Mouse (Mus musculus) CH12.LX (cell line): Measurements from ENCODE around the gene Cspg4. TPM values are rescaled to one million over a fixed set of nuclear protein-coding genes. Genes with fewer than 3 reads are reported as not detected.

Experiments used
- DNase-seq: peaks from one replicate; pipeline ENCODE4 v3.0.0-alpha.2; 2013; ENCODE audit errors: extremely low read depth
- H3K27ac ChIP-seq: 2 replicates; pipeline ENCODE4 v1.5.1; 2012; ENCODE audit warnings: low read depth, mild to moderate bottlenecking, control low read depth, moderate library complexity; ENCODE audit not compliant: insufficient read depth
- H3K27me3 ChIP-seq: replicated peaks from 2 replicates; pipeline ENCODE3; 2012; ENCODE audit warnings: inconsistent platforms
- H3K36me3 ChIP-seq, 2 experiments: replicated peaks in 1 of 2; 2 replicates each; pipeline versions ENCODE3 to v1.6.1; 2012; ENCODE audit warnings: inconsistent platforms in 1 of 2, low read length in 1 of 2, mild to moderate bottlenecking in 1 of 2, mixed read lengths in 1 of 2, moderate library complexity in 1 of 2; ENCODE audit not compliant: control insufficient read depth in 1 of 2, insufficient read depth in 1 of 2
- H3K4me1 ChIP-seq, 2 experiments: 2 replicates each; pipeline ENCODE4 v1.6.1; 2012; ENCODE audit warnings: inconsistent platforms in 1 of 2, moderate library complexity in 1 of 2; ENCODE audit not compliant: insufficient read depth in 2 of 2, control insufficient read depth in 1 of 2
- H3K4me2 ChIP-seq: 2 replicates; pipeline ENCODE4 v1.6.1; 2012; ENCODE audit warnings: low read depth, mild to moderate bottlenecking, control low read depth; ENCODE audit not compliant: poor library complexity, insufficient read depth, severe bottlenecking
- H3K4me3 ChIP-seq, 3 experiments: fragments of 150-350 bp in 1 of 3; sonication (generic) in 1 of 3; replicated peaks in 1 of 3; 2 replicates each; pipeline versions ENCODE3 to v1.5.1; 2011 to 2012; ENCODE audit warnings: low read depth in 2 of 3, low read length in 2 of 3, mild to moderate bottlenecking in 2 of 3, moderate library complexity in 2 of 3, control low read depth in 1 of 3, improper control_type of control experiment in 1 of 3, inconsistent platforms in 1 of 3, mixed read lengths in 1 of 3; ENCODE audit not compliant: poor library complexity in 1 of 3
- H3K79me2 ChIP-seq: replicated peaks from 2 replicates; pipeline ENCODE4 v1.6.1; 2012; ENCODE audit warnings: mild to moderate bottlenecking, moderate library complexity; ENCODE audit not compliant: control insufficient read depth, poor library complexity, insufficient read depth, severe bottlenecking; ENCODE audit errors: extremely low read depth
- H3K9ac ChIP-seq: 2 replicates; pipeline ENCODE4 v1.6.1; 2012; ENCODE audit warnings: low read depth, mild to moderate bottlenecking, control low read depth, moderate library complexity; ENCODE audit not compliant: insufficient read depth
- H3K9me3 ChIP-seq: replicated peaks from 2 replicates; pipeline ENCODE3; 2012; ENCODE audit warnings: low read length, inconsistent platforms, mixed read lengths
- BHLHE40 ChIP-seq: IDR thresholded peaks from 2 replicates; pipeline ENCODE4 v1.6.1; 2011; ENCODE audit warnings: mild to moderate bottlenecking, low read depth, low read length, improper control_type of control experiment
- CHD1 ChIP-seq: IDR thresholded peaks from 2 replicates; pipeline ENCODE4 v1.6.1; 2012; ENCODE audit warnings: low read depth, low read length, improper control_type of control experiment, inconsistent platforms
- CTCF ChIP-seq, 2 experiments: IDR thresholded peaks in 1 of 2; conservative IDR thresholded peaks in 1 of 2; 2 replicates each; pipeline ENCODE4 v1.5.1; 2011 to 2012; ENCODE audit warnings: low read depth in 2 of 2, low read length in 2 of 2, improper control_type of control experiment in 1 of 2, inconsistent platforms in 1 of 2, mild to moderate bottlenecking in 1 of 2, moderate library complexity in 1 of 2
- E2F4 ChIP-seq: IDR thresholded peaks from 2 replicates; pipeline ENCODE4 v1.6.1; 2011; ENCODE audit warnings: low read depth, low read length, improper control_type of control experiment; ENCODE audit not compliant: insufficient replicate concordance
- ETS1 ChIP-seq: conservative IDR thresholded peaks from 2 replicates; pipeline ENCODE4 v1.6.1; 2012; ENCODE audit warnings: low read depth, mild to moderate bottlenecking, inconsistent platforms, low read length, improper control_type of control experiment, moderate library complexity
- HCFC1 ChIP-seq: IDR thresholded peaks from 2 replicates; pipeline ENCODE4 v1.6.1; 2012; ENCODE audit warnings: low read depth, mild to moderate bottlenecking, inconsistent platforms, low read length, improper control_type of control experiment
- IRF4 ChIP-seq: IDR thresholded peaks from 2 replicates; pipeline ENCODE4 v1.6.1; 2014; ENCODE audit warnings: low read depth, mild to moderate bottlenecking, inconsistent platforms, low read length, improper control_type of control experiment
- JUN ChIP-seq: IDR thresholded peaks from 2 replicates; pipeline ENCODE4 v1.6.1; 2011; ENCODE audit warnings: low read depth, mild to moderate bottlenecking, low read length, improper control_type of control experiment, moderate library complexity; ENCODE audit not compliant: insufficient read depth
- JUND ChIP-seq: conservative IDR thresholded peaks from 2 replicates; pipeline ENCODE4 v1.6.1; 2011; ENCODE audit warnings: low read depth, low read length, improper control_type of control experiment
- KAT2A ChIP-seq: IDR thresholded peaks from 2 replicates; pipeline ENCODE4 v1.6.1; 2012; ENCODE audit warnings: low read length, improper control_type of control experiment, inconsistent platforms; ENCODE audit not compliant: insufficient replicate concordance
- MAZ ChIP-seq: IDR thresholded peaks from 2 replicates; pipeline ENCODE4 v1.6.1; 2012; ENCODE audit warnings: low read depth, mild to moderate bottlenecking, inconsistent platforms, low read length, improper control_type of control experiment, moderate library complexity
- MXI1 ChIP-seq: IDR thresholded peaks from 2 replicates; pipeline ENCODE4 v1.6.1; 2011; ENCODE audit warnings: mild to moderate bottlenecking, low read depth, low read length, improper control_type of control experiment
- NELFE ChIP-seq: IDR thresholded peaks from 2 replicates; pipeline ENCODE4 v1.6.1; 2011; ENCODE audit warnings: low read depth, low read length, improper control_type of control experiment
- PAX5 ChIP-seq: IDR thresholded peaks from 2 replicates; pipeline ENCODE4 v1.6.1; 2012; ENCODE audit warnings: low read length, inconsistent platforms, mixed read lengths
- POLR2A ChIP-seq: IDR thresholded peaks from 2 replicates; pipeline ENCODE4 v1.6.1; 2011; ENCODE audit warnings: low read depth, mild to moderate bottlenecking, improper control_type of control experiment, low read length
- SIN3A ChIP-seq: IDR thresholded peaks from 2 replicates; pipeline ENCODE4 v1.6.1; 2012; ENCODE audit warnings: low read length, improper control_type of control experiment, inconsistent platforms
- SMC3 ChIP-seq: IDR thresholded peaks from 2 replicates; pipeline ENCODE4 v1.6.1; 2011; ENCODE audit warnings: low read depth, low read length, improper control_type of control experiment
- TCF12 ChIP-seq: IDR thresholded peaks from 2 replicates; pipeline ENCODE4 v1.6.1; 2014; ENCODE audit warnings: low read depth, mild to moderate bottlenecking, inconsistent platforms, low read length, improper control_type of control experiment
- USF2 ChIP-seq: conservative IDR thresholded peaks from 2 replicates; pipeline ENCODE4 v1.6.1; 2011; ENCODE audit warnings: low read depth, low read length, improper control_type of control experiment
- ZMIZ1 ChIP-seq: IDR thresholded peaks from 2 replicates; pipeline ENCODE4 v1.6.1; 2012; ENCODE audit warnings: low read depth, mild to moderate bottlenecking, inconsistent platforms, low read length, improper control_type of control experiment
- dilution Hi-C: fragments of 300-500 bp; cut with MboI; formaldehyde crosslinking; loops from 2 replicates; pipeline ENCODE4 v1.14.3; 2020; ENCODE audit warnings: low sequenced_read_pairs; ENCODE audit not compliant: extremely low pct_unique_long_range_greater_than_20kb, extremely low pct_ligation_motif_present
- in situ Hi-C: fragments of 300-500 bp; cut with MboI; formaldehyde crosslinking; loops from 3 replicates; pipeline ENCODE4 v1.14.3; 2019; ENCODE audit warnings: low sequenced_read_pairs, low pct_ligation_motif_present, low pct_unique_long_range_greater_than_20kb, mixed read lengths
- polyA plus RNA-seq: library from polyadenylated mRNA; unstranded; fragments of >175 nt; gene quantifications from 2 replicates; pipeline ENCODE4 v1.2.1, GENCODE M21; 2012; ENCODE audit warnings: low read depth; ENCODE audit not compliant: insufficient read length
- total RNA-seq, 2 experiments: library from RNA; depleted of rRNA; stranded (reverse); fragments of 300-350 nt in 1 of 2; fragments of >200 nt in 1 of 2; gene quantifications; 2 replicates each; pipeline ENCODE4 v1.2.3; 2012 to 2014

Gene Cspg4
- total and polyA plus RNA-seq, 3 experiments = 0.06 to 0.08 TPM; not detected in 1

DNA sequence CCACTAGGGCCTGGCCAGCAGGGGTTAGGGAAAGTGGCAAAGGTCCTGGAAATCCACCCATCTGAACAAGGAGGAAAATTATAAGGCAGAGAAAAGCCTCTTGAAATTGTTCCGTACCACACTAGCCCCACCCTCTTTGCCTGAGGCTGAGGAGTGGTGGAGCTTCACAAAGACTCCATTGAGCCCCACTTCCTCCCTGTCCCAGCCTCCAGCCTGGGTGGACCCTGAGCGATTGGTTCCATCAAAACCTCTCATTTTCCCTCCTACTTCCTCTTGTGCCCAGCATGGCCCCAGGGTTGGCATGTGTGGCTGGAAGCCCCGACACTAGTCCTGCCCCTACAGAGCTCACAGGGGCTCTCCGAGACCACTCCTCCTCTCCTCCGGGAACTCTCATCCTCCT is 12.5 kb downstream of the Cspg4 start:
- in situ Hi-C loops = no loop called here
- dilution Hi-C loops = no loop called here
- Histone ChIP-seq H3K9ac (no peak overlapping the region), H3K27ac (no peak overlapping the region), H3K4me3 (no peak overlapping the region), H3K27me3 (peaks cover 74% of the 10 kb centered on the region), H3K79me2 (no peaks in the 10 kb centered on the region), H3K9me3 (no peaks in the 10 kb centered on the region), H3K4me1 (peaks cover 5 to 11% of the 10 kb centered on the region in 2 experiments; a peak in 3 of 4 replicates), H3K36me3 (no peaks in the 10 kb centered on the region), H3K4me2 (no peak overlapping the region)
- TF ChIP-seq KAT2A (no peak), IRF4 (no peak), PAX5 (no peak), TCF12 (no peak), HCFC1 (no peak), CHD1 (no peak), MAZ (no peak), JUN (no peak), CTCF (conservative IDR thresholded peaks at IDR 0.05 in 1 of 2, IDR thresholded peaks at IDR 0.05 in 1 of 2; ENCODE audit: low read depth in 2 of 2, low read length in 2 of 2) (no peak), NELFE (no peak), ETS1 (no peak), SIN3A (no peak), JUND (no peak), ZMIZ1 (no peak), SMC3 (no peak), MXI1 (no peak), E2F4 (no peak), USF2 (no peak), BHLHE40 (no peak), POLR2A (no peak)
- DNase-seq = no peak

DNA sequence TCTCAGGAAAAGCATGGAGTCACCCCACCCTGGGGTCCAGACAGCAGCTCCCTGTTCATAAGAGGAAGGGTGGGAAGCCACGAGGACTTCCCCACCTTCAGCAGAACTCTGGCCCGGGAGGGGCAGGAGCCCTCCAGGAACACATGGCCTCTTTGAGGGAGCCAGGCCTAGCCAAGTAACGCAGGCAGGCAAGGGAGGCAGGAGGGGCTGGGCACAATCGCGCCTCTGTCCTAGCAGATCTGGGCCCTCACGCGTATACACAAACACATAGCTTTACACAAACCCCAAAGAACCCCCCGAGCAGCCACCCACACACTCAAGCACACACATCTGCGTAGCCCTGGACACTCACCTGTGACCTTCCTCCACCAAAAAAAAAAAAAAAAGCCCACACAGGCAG is 16.0 kb downstream of the Cspg4 start:
- H3K36me3 ChIP-seq = no peaks in the 10 kb centered on the region
- no peak for DNase-seq
- H3K27me3 ChIP-seq = peaks cover 71% of the 10 kb centered on the region
- no peak for TF ChIP-seq CHD1
- TF ChIP-seq, all 38 proteins: peak for 0
- Histone ChIP-seq H3K9me3 (no peaks in the 10 kb centered on the region), H3K27ac (no peak overlapping the region), H3K4me3 (no peak overlapping the region), H3K4me2 (no peak overlapping the region), H3K79me2 (no peaks in the 10 kb centered on the region), H3K9ac (no peak overlapping the region), H3K4me1 (peaks cover 5 to 11% of the 10 kb centered on the region in 2 experiments; a peak in 3 of 4 replicates)
- dilution Hi-C loops = no loop called here
- in situ Hi-C loops = no loop called here
